Mouse (Mus musculus): ENCODE results near the gene Lrp5. TPM values are rescaled to one million over a fixed set of nuclear protein-coding genes. Genes with fewer than 3 reads are reported as not detected.

The Lrp5 gene
- polyA plus RNA-seq, 1 experiment from 2014 or later = 3.8 TPM

- Histone ChIP-seq H3K27me3 (ENCODE audit: control insufficient read depth, insufficient read depth, low read length) (no peaks in the 10 kb centered on the region), H3K9me3 (ENCODE audit: control insufficient read depth, low read length) (no peaks in the 10 kb centered on the region), H3K4me2 (ENCODE audit: low read depth) (no peak overlapping the region), H3K9ac (ENCODE audit: low read length) (no peak overlapping the region), H3K4me3 (ENCODE audit: low read depth, low read length) (no peak overlapping the region), H3K27ac (ENCODE audit: low read depth, low read length) (no peak overlapping the region), H3K36me3 (ENCODE audit: control insufficient read depth, insufficient read depth, low read length) (no peaks in the 10 kb centered on the region), H3K4me1 (ENCODE audit: control insufficient read depth, insufficient read depth, low read length) (peaks cover 10% of the 10 kb centered on the region; the same call in 1 of the 2 replicates)
- WGBS = 91% methylated on average over 4 of the region's 4 CpGs
- ATAC-seq (ENCODE audit: insufficient read depth, low FRiP score, low TSS enrichment) = no peak
- no peak for DNase-seq (ENCODE audit: low spot score)
Observed at GRCm38 (mm10) chr19:3577265-3577910, 109.0 kb downstream of the Lrp5 start.

DNA sequence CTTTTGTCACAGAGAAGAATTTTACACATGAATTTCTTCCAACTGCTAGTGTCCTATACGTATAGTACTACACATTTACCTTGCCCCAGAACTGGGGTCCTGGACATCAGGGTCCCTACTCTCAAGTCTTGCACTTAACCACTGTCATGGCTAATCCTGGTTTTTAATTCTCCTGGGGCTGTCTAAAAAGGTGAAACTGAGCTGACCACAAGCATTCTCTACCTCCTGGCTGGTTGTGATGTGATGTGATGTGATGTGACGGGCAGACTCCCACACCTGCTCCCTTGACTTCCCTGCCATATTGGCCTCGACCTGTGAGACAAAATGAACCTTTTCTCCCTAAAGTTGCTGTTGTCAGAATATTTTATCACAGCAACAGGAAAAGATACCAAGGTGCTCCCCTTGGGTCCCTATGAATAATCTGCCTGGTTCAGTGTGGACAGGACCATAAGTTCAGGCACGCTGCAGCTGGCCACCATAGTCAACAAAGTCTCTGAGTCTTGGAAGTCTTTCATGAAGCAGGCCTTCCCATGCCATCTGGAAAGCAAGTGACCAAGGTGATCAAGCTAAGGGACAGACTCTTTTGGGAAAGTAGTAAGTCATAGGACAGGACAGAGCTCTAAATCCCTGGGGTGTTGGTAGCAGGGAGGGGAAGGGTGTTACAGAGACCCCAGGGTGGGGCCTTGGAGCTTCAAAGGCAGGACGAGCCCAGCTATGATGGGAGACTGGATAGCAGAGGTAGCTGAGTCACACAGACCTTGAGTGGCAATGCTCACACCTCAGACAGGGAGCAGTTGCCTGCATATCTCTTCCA is 109.7 kb downstream of the Lrp5 start:
- peaks cover 10% of the 10 kb centered on the region; the same call in 1 of the 2 replicates for H3K4me1 ChIP-seq (ENCODE audit: control insufficient read depth, insufficient read depth, low read length)
- 0 out of 2 replicates have a peak overlapping the region, but pooled peaks have one; percentile 29 for H3K27ac ChIP-seq (ENCODE audit: low read depth, low read length)
- H3K4me2 ChIP-seq (ENCODE audit: low read depth) = peak overlapping the region; percentile 35
- no peaks in the 10 kb centered on the region for H3K27me3 ChIP-seq (ENCODE audit: control insufficient read depth, insufficient read depth, low read length)
- peak overlapping the region; percentile 95 for H3K4me3 ChIP-seq (ENCODE audit: low read depth, low read length)
- DNase-seq (ENCODE audit: low spot score) (no peak), ATAC-seq (ENCODE audit: insufficient read depth, low FRiP score, low TSS enrichment) (peak; percentile 20)
- no peak overlapping the region for H3K9ac ChIP-seq (ENCODE audit: low read length)
- WGBS = 72% methylated on average over 5 of the region's 5 CpGs
- no peaks in the 10 kb centered on the region for H3K9me3 ChIP-seq (ENCODE audit: control insufficient read depth, low read length)
- H3K36me3 ChIP-seq (ENCODE audit: control insufficient read depth, insufficient read depth, low read length) = no peaks in the 10 kb centered on the region

GRCm38 (mm10) chr19:3575632-3576384 is 110.6 kb downstream of the Lrp5 start, which contains the start of gene Ppp6r3:
Ppp6r3 (minus strand) TSS chr19:3575749.
- Histone ChIP-seq H3K27me3 (ENCODE audit: control insufficient read depth, insufficient read depth, low read length) (no peaks in the 10 kb centered on the region), H3K27ac (ENCODE audit: low read depth, low read length) (peak within 1 kb of the TSS; percentile 85), H3K36me3 (ENCODE audit: control insufficient read depth, insufficient read depth, low read length) (no peaks in the 10 kb centered on the region), H3K4me2 (ENCODE audit: low read depth) (peak within 1 kb of the TSS; percentile 82), H3K4me1 (ENCODE audit: control insufficient read depth, insufficient read depth, low read length) (peaks cover 10% of the 10 kb centered on the region; the same call in 1 of the 2 replicates), H3K9me3 (ENCODE audit: control insufficient read depth, low read length) (no peaks in the 10 kb centered on the region), H3K9ac (ENCODE audit: low read length) (peak within 1 kb of the TSS; percentile 90), H3K4me3 (ENCODE audit: low read depth, low read length) (peak within 1 kb of the TSS; percentile 95)
- WGBS = under 1% methylated on average over 50 of the region's 51 CpGs
- peak; percentile 97 for DNase-seq (ENCODE audit: low spot score)
- ATAC-seq (ENCODE audit: insufficient read depth, low FRiP score, low TSS enrichment) = peak; percentile 98

DNA sequence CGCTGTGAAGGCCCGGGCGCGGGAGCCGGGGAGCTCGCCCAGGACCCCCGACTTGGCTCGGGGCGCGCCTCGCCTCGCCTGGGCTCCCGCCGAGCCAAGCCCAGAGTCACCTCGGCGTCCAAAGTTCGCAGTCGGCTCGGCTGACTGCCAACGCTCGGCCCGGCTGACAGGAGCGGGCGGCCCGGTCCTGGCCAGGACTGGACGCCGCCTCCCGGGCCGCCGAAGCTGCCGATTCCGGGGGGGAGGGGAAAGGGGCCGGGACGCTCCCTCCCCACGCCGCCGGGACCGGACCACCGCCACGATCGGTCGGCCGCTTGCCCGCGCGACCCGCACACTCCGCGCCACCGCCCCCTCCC is 111.1 kb downstream of the Lrp5 start:
- peaks cover 10% of the 10 kb centered on the region; the same call in 1 of the 2 replicates for H3K4me1 ChIP-seq (ENCODE audit: control insufficient read depth, insufficient read depth, low read length)
- ATAC-seq (ENCODE audit: insufficient read depth, low FRiP score, low TSS enrichment) (peak; percentile 35; the same call in 1 of the 2 replicates), DNase-seq (ENCODE audit: low spot score) (no peak)
- no peaks in the 10 kb centered on the region for H3K36me3 ChIP-seq (ENCODE audit: control insufficient read depth, insufficient read depth, low read length)
- peak overlapping the region; percentile 82 for H3K4me2 ChIP-seq (ENCODE audit: low read depth)
- H3K9ac ChIP-seq (ENCODE audit: low read length) = peak overlapping the region; percentile 90
- no peaks in the 10 kb centered on the region for H3K9me3 ChIP-seq (ENCODE audit: control insufficient read depth, low read length)
- no peaks in the 10 kb centered on the region for H3K27me3 ChIP-seq (ENCODE audit: control insufficient read depth, insufficient read depth, low read length)
- under 1% methylated on average over 40 of the region's 50 CpGs for WGBS
- H3K27ac ChIP-seq (ENCODE audit: low read depth, low read length) = peak overlapping the region; percentile 84
- peak overlapping the region; percentile 95 for H3K4me3 ChIP-seq (ENCODE audit: low read depth, low read length)

- peak overlapping the region; percentile 82 for H3K4me2 ChIP-seq (ENCODE audit: low read depth)
- H3K4me3 ChIP-seq (ENCODE audit: low read depth, low read length) = peak overlapping the region; percentile 95
- H3K4me1 ChIP-seq (ENCODE audit: control insufficient read depth, insufficient read depth, low read length) = peaks cover 10% of the 10 kb centered on the region; the same call in 1 of the 2 replicates
- H3K36me3 ChIP-seq (ENCODE audit: control insufficient read depth, insufficient read depth, low read length) = no peaks in the 10 kb centered on the region
- WGBS = 3% methylated on average over 9 of the region's 9 CpGs
- DNase-seq (ENCODE audit: low spot score) (no peak), ATAC-seq (ENCODE audit: insufficient read depth, low FRiP score, low TSS enrichment) (no peak)
- H3K27me3 ChIP-seq (ENCODE audit: control insufficient read depth, insufficient read depth, low read length) = no peaks in the 10 kb centered on the region
- no peak overlapping the region for H3K27ac ChIP-seq (ENCODE audit: low read depth, low read length)
- H3K9ac ChIP-seq (ENCODE audit: low read length) = peak overlapping the region; percentile 90
- no peaks in the 10 kb centered on the region for H3K9me3 ChIP-seq (ENCODE audit: control insufficient read depth, low read length)
Observed at GRCm38 (mm10) chr19:3574593-3575094, 111.7 kb downstream of the Lrp5 start.

- Histone ChIP-seq H3K4me1 (ENCODE audit: control insufficient read depth, insufficient read depth, low read length) (no peaks in the 10 kb centered on the region), H3K36me3 (ENCODE audit: control insufficient read depth, insufficient read depth, low read length) (0 out of 2 replicates have a peak, but pooled peaks cover 2% of the 10 kb centered on the region), H3K4me2 (ENCODE audit: low read depth) (no peak overlapping the region), H3K27ac (ENCODE audit: low read depth, low read length) (no peak overlapping the region), H3K4me3 (ENCODE audit: low read depth, low read length) (no peak overlapping the region), H3K9ac (ENCODE audit: low read length) (no peak overlapping the region), H3K9me3 (ENCODE audit: control insufficient read depth, low read length) (no peaks in the 10 kb centered on the region), H3K27me3 (ENCODE audit: control insufficient read depth, insufficient read depth, low read length) (no peaks in the 10 kb centered on the region)
- WGBS = 97% methylated on average over 3 of the region's 3 CpGs
- ATAC-seq (ENCODE audit: insufficient read depth, low FRiP score, low TSS enrichment) = no peak
- DNase-seq (ENCODE audit: low spot score) = no peak
Observed at GRCm38 (mm10) chr19:3564309-3564708, 122.1 kb downstream of the Lrp5 start.

DNA sequence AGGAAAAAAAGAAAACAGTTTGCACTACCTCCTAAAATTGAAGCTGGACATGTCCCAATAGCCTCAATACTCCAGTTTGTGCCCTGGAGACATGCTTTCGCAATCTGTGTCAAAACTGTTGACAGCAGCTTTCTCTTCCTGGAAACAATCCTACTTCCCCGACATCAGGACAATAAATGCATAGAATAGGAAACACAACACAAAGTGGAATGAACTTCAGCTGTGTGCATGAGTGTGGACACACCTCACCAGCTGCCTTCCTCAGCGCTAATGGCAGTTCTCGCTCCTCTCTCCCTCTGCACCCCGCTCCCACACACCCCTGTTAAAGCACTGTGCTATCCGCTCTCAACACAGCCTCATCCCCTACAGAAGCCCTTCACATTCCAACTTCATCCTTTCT is 123.6 kb downstream of the Lrp5 start:
- Histone ChIP-seq H3K4me1 (ENCODE audit: control insufficient read depth, insufficient read depth, low read length) (no peaks in the 10 kb centered on the region), H3K9me3 (ENCODE audit: control insufficient read depth, low read length) (no peaks in the 10 kb centered on the region), H3K9ac (ENCODE audit: low read length) (no peak overlapping the region), H3K27me3 (ENCODE audit: control insufficient read depth, insufficient read depth, low read length) (no peaks in the 10 kb centered on the region), H3K4me3 (ENCODE audit: low read depth, low read length) (no peak overlapping the region), H3K4me2 (ENCODE audit: low read depth) (no peak overlapping the region), H3K27ac (ENCODE audit: low read depth, low read length) (no peak overlapping the region), H3K36me3 (ENCODE audit: control insufficient read depth, insufficient read depth, low read length) (0 out of 2 replicates have a peak, but pooled peaks cover 2% of the 10 kb centered on the region)
- 95% methylated on average over 6 of the region's 6 CpGs for WGBS
- ATAC-seq (ENCODE audit: insufficient read depth, low FRiP score, low TSS enrichment) = no peak
- no peak for DNase-seq (ENCODE audit: low spot score)

DNA sequence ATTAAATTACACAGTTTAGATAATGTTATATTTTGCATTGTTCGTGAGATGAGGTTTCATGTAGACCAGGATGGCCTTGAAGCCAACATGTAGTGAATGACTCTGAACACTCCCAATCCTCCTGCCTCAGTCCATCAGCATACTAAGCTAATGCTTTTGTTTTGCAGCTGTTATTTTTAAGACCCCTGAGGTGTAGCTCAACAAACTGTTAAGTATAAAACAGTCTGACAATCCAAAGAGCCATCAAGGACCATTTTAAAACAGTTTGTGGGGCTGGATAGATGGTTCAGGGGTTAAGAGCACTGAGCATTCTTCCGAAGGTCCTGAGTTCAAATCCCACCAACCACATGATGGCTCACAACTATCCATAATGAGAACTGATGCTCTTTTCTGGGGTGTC is 124.1 kb downstream of the Lrp5 start:
- ATAC-seq (ENCODE audit: insufficient read depth, low FRiP score, low TSS enrichment) (no peak), DNase-seq (ENCODE audit: low spot score) (no peak)
- Histone ChIP-seq H3K36me3 (ENCODE audit: control insufficient read depth, insufficient read depth, low read length) (0 out of 2 replicates have a peak, but pooled peaks cover 2% of the 10 kb centered on the region), H3K4me1 (ENCODE audit: control insufficient read depth, insufficient read depth, low read length) (no peaks in the 10 kb centered on the region), H3K4me2 (ENCODE audit: low read depth) (no peak overlapping the region), H3K27me3 (ENCODE audit: control insufficient read depth, insufficient read depth, low read length) (no peaks in the 10 kb centered on the region), H3K9ac (ENCODE audit: low read length) (no peak overlapping the region), H3K27ac (ENCODE audit: low read depth, low read length) (no peak overlapping the region), H3K4me3 (ENCODE audit: low read depth, low read length) (no peak overlapping the region), H3K9me3 (ENCODE audit: control insufficient read depth, low read length) (no peaks in the 10 kb centered on the region)
- WGBS = 94% methylated on average over 2 of the region's 2 CpGs
